Mouse (Mus musculus): ENCODE measurements at regions not wholly inside any gene's neighbourhood (a gene's known extent, or its start where the extent isn't known, plus 50 kb on each side); places are given as distances from the start of the nearest gene placed in this dataset.

GRCm38 (mm10) chr6:117771506-117771905 lies 69.5 kb upstream of the Zfp637 start:
- TF ChIP-seq ZC3H11A (IDR thresholded peaks at IDR 0.05; ENCODE audit: low read depth, low read length) (no peak), POLR2A (IDR thresholded peaks at IDR 0.05; ENCODE audit: low read depth, low read length) (no peak), EP300 (IDR thresholded peaks at IDR 0.05; ENCODE audit: low read length) (no peak), CTCF (conservative IDR thresholded peaks at IDR 0.05 in 1 of 2, IDR thresholded peaks at IDR 0.05 in 1 of 2; ENCODE audit: low read depth in 2 of 2, low read length in 2 of 2) (no peak), CHD1 (IDR thresholded peaks at IDR 0.05; ENCODE audit: low read depth, low read length) (no peak), RCOR1 (conservative IDR thresholded peaks at IDR 0.05; ENCODE audit: low read depth, low read length) (no peak), CHD2 (IDR thresholded peaks at IDR 0.05; ENCODE audit: low read length) (no peak), E2F4 (IDR thresholded peaks at IDR 0.05; ENCODE audit: insufficient replicate concordance, low read depth, low read length) (no peak), SIN3A (IDR thresholded peaks at IDR 0.05; ENCODE audit: low read length) (no peak), USF1 (IDR thresholded peaks at IDR 0.05; ENCODE audit: low read depth, low read length) (no peak), UBTF (IDR thresholded peaks at IDR 0.05; ENCODE audit: low read depth, low read length) (no peak), ZNF384 (IDR thresholded peaks at IDR 0.05; ENCODE audit: low read depth, low read length) (no peak), MAX (IDR thresholded peaks at IDR 0.05; ENCODE audit: low read length) (no peak), MAZ (IDR thresholded peaks at IDR 0.05; ENCODE audit: low read depth, low read length) (no peak)
